Mouse (Mus musculus) urinary bladder, postnatal 14 days (tissue): ENCODE measurements around the gene Msx3.
A peak's percentile ranks its signal among the peaks of the same experiment; 100 is the strongest.

ENCODE experiments used
- DNase-seq: peaks from one replicate; pipeline ENCODE4 v3.0.0; 2021; ENCODE audit warnings: low spot score

Gene Msx3

DNA sequence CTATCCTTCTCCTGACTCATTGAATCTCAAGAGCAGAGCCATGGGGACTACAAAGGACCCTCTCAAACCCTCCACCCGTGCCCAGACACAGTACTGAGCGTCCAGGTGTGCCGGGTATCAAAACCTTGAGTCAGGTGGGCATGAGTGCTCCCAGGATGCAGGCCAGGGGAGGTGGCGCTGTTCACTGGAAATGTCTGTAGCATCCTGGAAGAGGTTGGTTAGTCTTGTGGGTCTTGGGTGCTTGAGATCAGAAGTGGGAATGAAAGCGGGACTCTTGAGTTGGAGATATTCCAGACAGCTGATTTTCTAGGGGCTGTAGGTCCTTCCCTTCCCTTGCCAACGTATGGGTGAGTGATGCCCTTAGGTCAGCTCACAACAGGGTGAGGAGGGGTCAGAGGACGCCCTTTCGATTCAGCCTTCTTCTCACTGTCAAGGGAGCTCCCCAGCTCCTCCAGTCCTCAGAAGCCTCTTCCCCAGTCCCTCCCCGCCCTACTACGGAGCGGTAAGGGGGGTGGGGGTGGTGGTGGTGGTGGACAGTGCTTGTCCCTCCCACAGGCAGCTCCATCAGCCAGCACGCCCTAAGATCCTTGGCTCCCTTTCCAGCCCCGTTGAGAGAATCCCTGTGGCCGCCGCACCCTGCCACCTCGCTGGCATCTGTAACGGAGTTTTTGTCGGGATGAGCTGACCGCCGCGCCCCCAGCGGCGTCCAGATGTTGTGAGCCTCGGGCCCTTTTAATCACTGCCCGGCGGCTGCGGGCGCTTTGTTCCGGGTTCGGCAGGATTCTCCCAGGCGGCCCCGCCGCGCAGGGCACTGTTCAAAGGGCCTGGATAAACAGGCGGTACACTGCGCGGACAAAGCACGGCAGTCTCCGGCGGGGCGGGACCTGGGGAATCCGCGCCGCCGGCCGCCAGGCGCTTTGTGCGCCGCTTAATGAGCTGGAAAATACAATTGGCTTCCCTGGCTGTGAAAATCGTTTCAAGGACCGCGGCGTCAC is 8.8 kb upstream of the Msx3 start:
- peak; percentile 27 for DNase-seq

DNA sequence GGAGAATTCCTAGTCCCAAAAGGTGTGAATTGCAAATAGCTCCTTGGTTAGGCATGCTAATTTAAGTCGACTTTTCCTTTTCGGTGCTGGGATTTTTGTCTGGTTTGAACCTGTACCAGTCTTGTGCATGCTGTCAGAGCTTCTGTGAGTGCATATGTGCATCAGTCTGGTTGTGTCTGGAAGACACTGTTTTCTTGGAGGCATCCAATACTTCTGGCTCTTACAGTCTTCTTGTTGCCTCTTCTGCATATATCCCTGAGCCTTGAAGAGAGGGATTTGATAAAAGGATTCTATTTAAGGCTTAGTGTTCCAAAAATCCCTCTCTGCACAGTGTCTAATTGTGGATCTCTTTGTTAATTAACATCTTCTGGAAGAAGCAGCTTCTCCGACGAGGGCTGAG is 5.2 kb upstream of the Msx3 start:
- no peak for DNase-seq

GRCm38 (mm10) chr7:140049115-140049689 is 313 bp upstream of the Msx3 start:
- DNase-seq = no peak

DNA sequence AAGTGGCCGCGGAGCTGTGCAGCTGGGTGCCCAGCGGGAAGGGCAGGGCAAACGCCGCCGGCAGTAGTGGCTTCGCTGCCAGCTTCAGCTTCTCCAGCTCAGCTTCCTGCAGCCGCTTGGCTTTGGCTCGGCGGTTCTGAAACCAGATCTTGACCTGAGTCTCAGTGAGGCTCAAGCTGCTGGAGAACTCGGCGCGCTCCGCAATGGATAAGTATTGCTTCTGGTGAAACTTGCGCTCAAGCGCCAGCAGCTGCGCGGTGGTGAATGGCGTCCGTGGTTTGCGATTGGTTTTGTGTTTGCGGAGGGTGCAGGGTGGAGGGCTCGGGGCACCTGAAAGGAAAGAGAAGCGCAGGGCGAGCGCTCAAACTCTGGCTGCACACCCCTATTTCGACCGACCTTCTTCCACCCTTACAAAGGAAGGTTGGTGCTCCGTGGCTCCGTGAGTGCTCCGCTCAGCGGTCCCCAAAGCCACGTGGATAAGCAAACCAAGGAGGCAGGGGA is 1.0 kb downstream of the Msx3 start:
- no peak for DNase-seq

DNA sequence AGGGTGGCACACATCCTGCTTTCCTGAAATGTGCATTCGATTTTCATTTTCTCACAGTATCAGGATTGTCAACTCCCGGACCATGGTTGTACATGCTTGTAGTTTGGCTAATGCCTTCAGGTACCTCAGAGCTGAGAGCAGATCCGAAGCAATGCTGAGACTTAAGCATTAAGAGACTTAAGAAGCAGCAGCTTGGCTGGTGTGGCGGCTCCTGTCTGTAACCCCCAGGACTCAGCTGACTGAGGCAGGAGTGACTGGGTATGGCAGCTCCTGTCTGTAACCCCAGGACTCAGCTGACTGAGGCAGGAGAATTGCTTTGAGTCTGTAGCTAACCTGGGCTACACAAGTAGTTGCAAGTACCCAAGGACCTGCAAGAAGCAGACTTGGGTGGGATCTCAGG is 3.3 kb downstream of the Msx3 start:
- no peak for DNase-seq

DNA sequence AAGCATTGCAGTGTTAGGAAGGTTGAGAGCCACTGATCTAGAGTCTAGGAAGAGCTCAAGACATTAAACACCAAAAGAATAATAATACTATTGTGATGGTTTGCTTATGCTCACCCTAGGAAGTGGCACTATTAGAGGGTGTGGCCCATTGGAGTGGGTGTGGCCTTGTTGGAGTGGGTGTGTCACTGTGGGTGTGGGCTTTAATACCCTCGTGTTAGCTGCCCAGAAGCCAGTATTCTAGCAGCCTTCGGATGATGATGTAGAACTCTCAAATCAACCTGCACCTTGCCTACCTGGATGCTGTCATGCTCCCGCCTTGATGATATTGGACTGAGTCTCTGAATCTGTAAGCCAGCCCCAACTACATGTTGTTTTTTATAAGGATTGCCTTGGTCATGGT is 6.2 kb downstream of the Msx3 start:
- DNase-seq = no peak

DNA sequence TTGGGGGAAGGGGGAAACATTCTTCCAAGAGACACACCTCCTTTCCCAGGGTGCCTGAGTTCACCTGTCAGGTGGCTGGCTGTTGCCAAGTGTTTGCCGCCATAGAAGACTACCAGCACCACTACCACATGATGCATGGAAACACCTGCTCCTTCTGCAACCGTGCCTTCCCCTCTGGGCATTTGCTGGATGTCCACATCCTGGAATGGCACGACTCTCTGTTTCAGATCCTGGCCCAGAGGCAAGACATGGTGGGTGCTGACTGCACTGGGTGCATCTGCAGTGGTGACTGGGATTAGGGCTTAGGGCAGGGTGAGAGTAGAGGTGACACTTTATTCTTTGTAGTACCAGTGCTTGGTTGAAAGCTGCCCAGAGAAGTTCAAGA is 11.7 kb downstream of the Msx3 start:
- DNase-seq = no peak

DNA sequence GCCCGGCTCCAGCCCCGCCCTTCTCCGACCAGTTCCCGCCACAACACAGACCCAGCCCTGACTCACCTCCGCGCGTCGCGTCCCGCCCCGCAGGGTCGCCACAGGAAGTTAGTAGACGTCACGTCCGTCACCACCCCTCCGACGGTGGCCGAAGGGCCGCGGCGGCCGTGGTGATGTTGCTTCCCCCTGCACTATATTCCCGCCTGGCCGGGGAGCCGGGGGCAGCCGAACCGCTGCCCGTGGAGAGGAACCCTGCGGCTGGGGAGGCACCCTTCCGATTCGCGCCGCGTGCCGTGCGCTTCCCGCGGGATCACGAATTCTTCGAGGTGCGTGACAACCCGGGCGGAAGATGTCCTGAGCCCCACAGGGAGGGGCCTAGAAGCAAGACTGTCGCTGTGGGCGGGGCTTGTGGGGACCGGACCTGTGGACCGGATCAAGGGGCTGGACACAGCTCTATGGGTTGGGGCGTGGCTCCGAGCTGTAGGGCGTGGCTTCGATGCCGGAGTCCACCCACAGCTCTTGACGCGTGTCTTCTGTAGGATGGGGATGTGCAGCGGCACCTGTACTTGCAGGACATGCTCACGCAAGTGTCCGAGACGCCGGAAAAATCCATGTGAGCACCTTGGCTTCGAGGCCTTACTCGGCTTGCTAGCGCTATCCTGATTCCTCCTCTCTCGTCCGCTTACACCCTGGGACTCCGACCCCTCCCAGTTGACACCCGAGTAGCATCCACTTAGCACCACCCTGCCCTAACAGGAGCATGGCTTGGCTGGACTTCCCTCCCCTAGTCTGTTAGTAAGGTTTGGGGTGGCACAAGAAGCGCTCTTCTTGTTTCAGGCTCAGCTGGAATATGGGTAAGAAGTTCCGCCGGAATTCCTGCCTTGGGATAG is 12.4 kb downstream of the Msx3 start, which contains the start of the genes Zfp511 and Tubgcp2:
TSS of gene Zfp511 (plus strand) at position 111 of the 890 bp plus-strand sequence.
TSS of gene Tubgcp2 (minus strand) at position 389 of the 890 bp plus-strand sequence.
- DNase-seq = peak; percentile 98

GRCm38 (mm10) chr7:140035456-140035855 is 13.4 kb downstream of the Msx3 start:
- no peak for DNase-seq

DNA sequence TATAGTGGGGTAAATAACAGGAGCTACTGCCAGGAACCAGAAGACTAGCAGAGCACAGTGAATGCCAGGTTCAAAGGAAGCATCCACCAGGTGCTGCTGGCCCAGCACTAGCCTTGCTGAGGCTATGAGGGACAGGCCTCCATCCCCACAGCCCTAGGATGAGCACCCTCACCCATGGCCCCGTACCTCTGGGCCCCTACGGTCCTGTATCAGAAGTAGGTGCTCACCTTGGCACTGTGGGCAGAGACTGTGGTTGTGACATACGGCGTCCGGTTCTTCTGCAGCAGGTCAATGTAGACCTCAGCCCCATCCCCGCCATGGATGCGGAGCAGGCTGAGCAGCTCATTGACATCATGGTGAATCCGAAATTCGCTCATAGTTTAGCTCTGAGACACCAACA is 15.5 kb downstream of the Msx3 start:
- no peak for DNase-seq

DNA sequence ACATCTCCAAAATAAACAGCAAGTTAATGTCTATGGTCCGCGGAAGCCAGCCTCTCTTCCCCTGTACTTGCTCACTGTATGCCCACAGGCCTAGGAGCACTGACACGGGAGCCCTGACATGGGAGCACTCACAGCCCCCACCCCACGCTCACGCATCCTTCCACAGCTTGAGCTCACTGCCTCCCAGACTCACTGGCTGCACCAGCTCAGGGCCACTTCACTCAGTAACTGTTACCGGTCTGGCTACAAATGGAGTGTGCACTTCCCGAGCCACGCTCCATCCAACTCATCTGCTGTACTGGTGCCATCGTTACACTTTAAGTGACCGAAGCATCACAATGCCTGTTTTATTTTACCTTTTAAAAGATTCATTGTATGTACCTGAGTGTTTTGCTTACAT is 16.5 kb downstream of the Msx3 start:
- no peak for DNase-seq

DNA sequence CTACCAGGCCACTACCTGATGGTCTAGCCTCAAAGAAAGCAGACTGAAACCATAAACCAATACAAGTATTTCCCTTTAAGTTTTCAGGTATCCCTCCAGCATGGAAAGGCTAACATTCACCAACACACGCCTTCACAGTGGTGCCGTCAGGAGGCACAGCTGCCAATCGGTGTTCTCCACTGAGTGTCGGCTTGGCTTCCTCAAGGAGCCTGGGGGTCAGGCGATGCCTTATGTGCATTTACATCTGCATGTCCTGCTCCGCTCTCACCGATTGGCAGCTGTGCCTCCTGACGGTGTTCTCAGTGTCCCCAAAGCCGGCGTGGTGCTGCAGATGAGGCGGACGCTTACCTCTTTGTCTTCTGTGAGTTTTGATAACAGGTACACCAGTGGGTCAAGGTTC is 17.1 kb downstream of the Msx3 start:
- DNase-seq = no peak

DNA sequence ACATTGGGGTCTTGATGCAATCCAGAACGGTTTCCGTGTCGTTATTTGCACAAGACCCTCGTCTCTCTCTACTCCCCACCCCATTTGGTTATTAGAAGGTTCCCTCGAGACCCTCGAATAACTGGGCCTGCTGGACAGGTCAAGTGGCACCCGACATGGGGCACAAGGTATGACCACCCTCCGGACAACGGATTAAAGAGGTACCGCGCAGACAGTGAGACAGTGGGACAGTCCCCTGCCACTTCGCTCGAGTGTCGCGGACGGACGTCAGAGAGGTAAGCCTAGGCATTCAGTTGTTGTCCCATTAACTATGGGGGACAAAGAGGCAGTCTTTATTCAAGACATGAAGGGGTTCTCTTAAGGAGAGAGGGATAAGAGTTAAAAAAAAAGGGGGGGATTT is 37.6 kb downstream of the Msx3 start:
- DNase-seq = no peak

GRCm38 (mm10) chr7:140007781-140008180 is 41.1 kb downstream of the Msx3 start:
- no peak for DNase-seq

GRCm38 (mm10) chr7:140006861-140007611 is 41.9 kb downstream of the Msx3 start:
- DNase-seq = no peak

GRCm38 (mm10) chr7:140004666-140005065 is 44.2 kb downstream of the Msx3 start:
- no peak for DNase-seq

DNA sequence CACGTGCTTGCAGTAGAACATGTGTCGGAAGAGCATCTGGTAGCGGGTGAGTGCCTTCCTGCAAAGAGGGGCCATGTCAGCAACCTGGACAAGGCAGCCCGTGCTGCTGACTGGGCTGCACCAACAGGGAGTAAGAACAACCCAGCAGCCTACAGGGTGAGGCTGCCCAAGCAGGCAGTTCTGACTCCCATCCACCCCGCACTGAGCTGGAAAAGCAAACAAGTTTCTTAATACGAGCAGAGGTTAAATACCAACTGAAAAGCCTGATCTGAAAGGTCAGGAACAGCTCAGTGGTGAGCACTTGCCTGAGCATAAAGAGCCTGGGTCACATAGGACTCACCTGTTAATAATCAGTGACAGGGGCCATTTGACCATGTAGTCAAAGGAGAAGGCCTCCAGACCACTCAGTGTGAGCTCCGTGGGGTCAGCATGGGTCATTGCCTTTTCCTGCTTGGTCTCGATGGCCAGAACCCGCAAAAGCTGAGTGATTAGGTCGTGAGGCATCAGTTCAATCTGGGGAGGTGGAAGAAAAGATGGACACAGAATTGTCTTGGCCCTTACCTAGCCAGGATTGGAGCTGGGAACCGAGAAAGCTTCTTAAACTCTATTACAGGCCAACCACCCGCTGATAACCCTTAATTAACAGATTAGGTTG is 47.7 kb downstream of the Msx3 start:
- no peak for DNase-seq

GRCm38 (mm10) chr7:139998691-139999350 is 50.1 kb downstream of the Msx3 start:
- no peak for DNase-seq
